Mouse (Mus musculus): ENCODE data around the gene Luc7l2. TPM values are rescaled to one million over a fixed set of nuclear protein-coding genes. Genes with fewer than 3 reads are reported as not detected.

The Luc7l2 gene
- 310 and 356 TPM in 2 replicates for polyA plus RNA-seq (2011; ENCODE audit: insufficient read depth, insufficient read length, low read depth, missing spikeins)

GRCm38 (mm10) chr6:38551062-38551988 is at the start of gene Luc7l2:
Gene Luc7l2 (plus strand): TSS chr6:38551334.
- Histone ChIP-seq H3K9me3 (replicated peaks; ENCODE audit: control insufficient read depth, insufficient read depth, low read length, poor library complexity, severe bottlenecking) (no peaks in the 10 kb centered on the region), H3K27me3 (ENCODE audit: control insufficient read depth, insufficient read depth, low read length, poor library complexity, severe bottlenecking) (no peaks in the 10 kb centered on the region), H3K4me1 (ENCODE audit: control insufficient read depth, insufficient read depth, low read length) (no peaks in the 10 kb centered on the region), H3K4me3 (ENCODE audit: low read depth, low read length) (peak within 1 kb of the TSS; percentile 96), H3K9ac (ENCODE audit: low read depth, poor library complexity, severe bottlenecking) (peak within 1 kb of the TSS; percentile 97), H3K36me3 (ENCODE audit: control insufficient read depth, insufficient read depth, low read length, poor library complexity, severe bottlenecking) (peaks cover 12% of the 10 kb centered on the region; the same call in 1 of the 2 replicates), H3K27ac (ENCODE audit: insufficient read depth, low read length) (peak within 1 kb of the TSS; percentile 88)
- TF ChIP-seq CTCF (IDR thresholded peaks at IDR 0.05; ENCODE audit: low read depth, low read length) = no peak
- TF ChIP-seq EP300 (IDR thresholded peaks at IDR 0.05; ENCODE audit: insufficient read depth, low read depth, low read length) = no peak
- TF ChIP-seq POLR2A (IDR thresholded peaks at IDR 0.05; ENCODE audit: insufficient read depth, low read length) = peak; percentile 34

- no peaks in the 10 kb centered on the region for H3K36me3 ChIP-seq (ENCODE audit: control insufficient read depth, insufficient read depth, low read length, poor library complexity, severe bottlenecking)
- no peaks in the 10 kb centered on the region for H3K9me3 ChIP-seq (replicated peaks; ENCODE audit: control insufficient read depth, insufficient read depth, low read length, poor library complexity, severe bottlenecking)
- H3K4me1 ChIP-seq (ENCODE audit: control insufficient read depth, insufficient read depth, low read length) = no peaks in the 10 kb centered on the region
- H3K9ac ChIP-seq (ENCODE audit: low read depth, poor library complexity, severe bottlenecking) = no peak overlapping the region
- H3K27ac ChIP-seq (ENCODE audit: insufficient read depth, low read length) = no peak overlapping the region
- TF ChIP-seq CTCF (IDR thresholded peaks at IDR 0.05; ENCODE audit: low read depth, low read length) = no peak
- no peak for TF ChIP-seq POLR2A (IDR thresholded peaks at IDR 0.05; ENCODE audit: insufficient read depth, low read length)
- no peak for TF ChIP-seq EP300 (IDR thresholded peaks at IDR 0.05; ENCODE audit: insufficient read depth, low read depth, low read length)
- no peaks in the 10 kb centered on the region for H3K27me3 ChIP-seq (ENCODE audit: control insufficient read depth, insufficient read depth, low read length, poor library complexity, severe bottlenecking)
- H3K4me3 ChIP-seq (ENCODE audit: low read depth, low read length) = no peak overlapping the region
Measured at GRCm38 (mm10) chr6:38512096-38512495, 39.0 kb upstream of the Luc7l2 start.

GRCm38 (mm10) chr6:38512830-38513229 is 38.3 kb upstream of the Luc7l2 start:
- Histone ChIP-seq H3K4me1 (ENCODE audit: control insufficient read depth, insufficient read depth, low read length) (no peaks in the 10 kb centered on the region), H3K4me3 (ENCODE audit: low read depth, low read length) (no peak overlapping the region), H3K9ac (ENCODE audit: low read depth, poor library complexity, severe bottlenecking) (no peak overlapping the region), H3K27me3 (ENCODE audit: control insufficient read depth, insufficient read depth, low read length, poor library complexity, severe bottlenecking) (no peaks in the 10 kb centered on the region), H3K36me3 (ENCODE audit: control insufficient read depth, insufficient read depth, low read length, poor library complexity, severe bottlenecking) (no peaks in the 10 kb centered on the region), H3K9me3 (replicated peaks; ENCODE audit: control insufficient read depth, insufficient read depth, low read length, poor library complexity, severe bottlenecking) (no peaks in the 10 kb centered on the region), H3K27ac (ENCODE audit: insufficient read depth, low read length) (no peak overlapping the region)
- TF ChIP-seq CTCF (IDR thresholded peaks at IDR 0.05; ENCODE audit: low read depth, low read length) (no peak), POLR2A (IDR thresholded peaks at IDR 0.05; ENCODE audit: insufficient read depth, low read length) (no peak), EP300 (IDR thresholded peaks at IDR 0.05; ENCODE audit: insufficient read depth, low read depth, low read length) (no peak)

- no peak overlapping the region for H3K4me3 ChIP-seq (ENCODE audit: low read depth, low read length)
Measured at GRCm38 (mm10) chr6:38515201-38515600, 35.9 kb upstream of the Luc7l2 start.

GRCm38 (mm10) chr6:38523851-38524250 is 27.3 kb upstream of the Luc7l2 start:
- H3K4me3 ChIP-seq (ENCODE audit: low read depth, low read length) = peak overlapping the region; percentile 15; the same call in 1 of the 2 replicates
- no peaks in the 10 kb centered on the region for H3K27me3 ChIP-seq (ENCODE audit: control insufficient read depth, insufficient read depth, low read length, poor library complexity, severe bottlenecking)
- no peak overlapping the region for H3K9ac ChIP-seq (ENCODE audit: low read depth, poor library complexity, severe bottlenecking)
- H3K9me3 ChIP-seq (replicated peaks; ENCODE audit: control insufficient read depth, insufficient read depth, low read length, poor library complexity, severe bottlenecking) = no peaks in the 10 kb centered on the region
- H3K27ac ChIP-seq (ENCODE audit: insufficient read depth, low read length) = no peak overlapping the region
- no peak for TF ChIP-seq EP300 (IDR thresholded peaks at IDR 0.05; ENCODE audit: insufficient read depth, low read depth, low read length)
- TF ChIP-seq POLR2A (IDR thresholded peaks at IDR 0.05; ENCODE audit: insufficient read depth, low read length) = no peak
- no peak for TF ChIP-seq CTCF (IDR thresholded peaks at IDR 0.05; ENCODE audit: low read depth, low read length)
- H3K36me3 ChIP-seq (ENCODE audit: control insufficient read depth, insufficient read depth, low read length, poor library complexity, severe bottlenecking) = no peaks in the 10 kb centered on the region
- H3K4me1 ChIP-seq (ENCODE audit: control insufficient read depth, insufficient read depth, low read length) = no peaks in the 10 kb centered on the region

More at GRCm38 (mm10) chr6:38515201-38515600, 35.9 kb upstream of the Luc7l2 start:
- Histone ChIP-seq H3K9ac (ENCODE audit: low read depth, poor library complexity, severe bottlenecking) (no peak overlapping the region), H3K36me3 (ENCODE audit: control insufficient read depth, insufficient read depth, low read length, poor library complexity, severe bottlenecking) (no peaks in the 10 kb centered on the region), H3K27ac (ENCODE audit: insufficient read depth, low read length) (no peak overlapping the region), H3K4me1 (ENCODE audit: control insufficient read depth, insufficient read depth, low read length) (no peaks in the 10 kb centered on the region), H3K27me3 (ENCODE audit: control insufficient read depth, insufficient read depth, low read length, poor library complexity, severe bottlenecking) (no peaks in the 10 kb centered on the region), H3K9me3 (replicated peaks; ENCODE audit: control insufficient read depth, insufficient read depth, low read length, poor library complexity, severe bottlenecking) (no peaks in the 10 kb centered on the region)
- no peak for TF ChIP-seq CTCF (IDR thresholded peaks at IDR 0.05; ENCODE audit: low read depth, low read length)

- H3K27ac ChIP-seq (ENCODE audit: insufficient read depth, low read length) = no peak overlapping the region
- H3K4me3 ChIP-seq (ENCODE audit: low read depth, low read length) = no peak overlapping the region
- H3K9ac ChIP-seq (ENCODE audit: low read depth, poor library complexity, severe bottlenecking) = no peak overlapping the region
- TF ChIP-seq CTCF (IDR thresholded peaks at IDR 0.05; ENCODE audit: low read depth, low read length) (peak; percentile 28), EP300 (IDR thresholded peaks at IDR 0.05; ENCODE audit: insufficient read depth, low read depth, low read length) (no peak), POLR2A (IDR thresholded peaks at IDR 0.05; ENCODE audit: insufficient read depth, low read length) (no peak)
- no peaks in the 10 kb centered on the region for H3K4me1 ChIP-seq (ENCODE audit: control insufficient read depth, insufficient read depth, low read length)
- H3K36me3 ChIP-seq (ENCODE audit: control insufficient read depth, insufficient read depth, low read length, poor library complexity, severe bottlenecking) = no peaks in the 10 kb centered on the region
- H3K9me3 ChIP-seq (replicated peaks; ENCODE audit: control insufficient read depth, insufficient read depth, low read length, poor library complexity, severe bottlenecking) = no peaks in the 10 kb centered on the region
- no peaks in the 10 kb centered on the region for H3K27me3 ChIP-seq (ENCODE audit: control insufficient read depth, insufficient read depth, low read length, poor library complexity, severe bottlenecking)
Measured at GRCm38 (mm10) chr6:38531211-38531820, 19.8 kb upstream of the Luc7l2 start.

All from ES-Bruce4 (cell line).